Mouse (Mus musculus) spleen, adult 2 months (tissue): ENCODE data around the gene Olfr95.

Source experiments
- CTCF ChIP-seq: fragments of 200-500 bp; IDR thresholded peaks from 2 replicates; pipeline ENCODE4 v1.5.1; 2011; ENCODE audit warnings: mild to moderate bottlenecking, inconsistent platforms; ENCODE audit not compliant: insufficient read depth, insufficient read length, insufficient replicate concordance; ENCODE audit errors: extremely low read depth
- POLR2A ChIP-seq: fragments of 200-500 bp; IDR thresholded peaks from 2 replicates; pipeline ENCODE4 v1.6.1; 2011; ENCODE audit warnings: low read depth, low read length, inconsistent platforms

GRCm38 (mm10) chr17:37194782-37195181 lies 18.1 kb downstream of the Olfr95 start:
- TF ChIP-seq CTCF (no peak), POLR2A (no peak)
